Comparison of ENCODE assay signal across 8 mouse cellular contexts in genomic region chr3:95124972-95125371, GRCm38 (mm10). TPM values are rescaled to one million over a fixed set of nuclear protein-coding genes. Genes with fewer than 3 reads are reported as not detected.
DNase-seq lines count a peak whose midpoint lies in the region; ATAC-seq lines count a peak whose summit lies in the region.
"Had no signal": no experiment of that assay in that cellular context is flagged by ENCODE, and none has a peak within 500 bp of the region (broad histone marks: within the 10 kb centered on the region; RNA-seq: fewer than 3 reads in every experiment).

No protein-coding gene starts in this region.

- ATAC-seq in forebrain, embryonic 15.5 days (replicated peaks) = peak; percentile 36; the same call in 1 of the 2 replicates

- no peaks in the 10 kb centered on the region for H3K9me3 ChIP-seq in forebrain, embryonic 15.5 days
- H3K9me3 ChIP-seq: liver, embryonic 15.5 days had no signal

- WGBS in forebrain, embryonic 15.5 days = 12% methylated on average over 5 of the region's 5 CpGs

- peaks cover 11% of the 10 kb centered on the region for H3K4me1 ChIP-seq in forebrain, embryonic 15.5 days

- H3K27ac ChIP-seq in forebrain, embryonic 15.5 days (replicated peaks) = peak overlapping the region; percentile 47
- H3K27ac ChIP-seq: liver, embryonic 15.5 days had no signal

- H3K9ac ChIP-seq in forebrain, embryonic 15.5 days (replicated peaks) = no peak overlapping the region
- H3K9ac ChIP-seq: liver, embryonic 15.5 days had no signal

- no peaks in the 10 kb centered on the region for H3K27me3 ChIP-seq in forebrain, embryonic 15.5 days
- H3K27me3 ChIP-seq: liver, embryonic 15.5 days had no signal

- peak; percentile 76 for DNase-seq in kidney, postnatal 10 days
- no peak for DNase-seq in kidney, adult 9 months
- DNase-seq in adipocyte (ENCODE audit: low spot score) = peak; percentile 84
- DNase-seq in lung, adult 18-20 months = peak; percentile 68 to 74
- no peak for DNase-seq in thymus, postnatal 10 days (ENCODE audit: low spot score in 2 of 2)
- DNase-seq in T-cell, adult 2 months (ENCODE audit: low spot score) = no peak

- H3K4me3 ChIP-seq in forebrain, embryonic 15.5 days = no peak overlapping the region
- H3K4me3 ChIP-seq: liver, embryonic 15.5 days had no signal

- H3K36me3 ChIP-seq in forebrain, embryonic 15.5 days = peaks cover 37% of the 10 kb centered on the region

- H3K4me2 ChIP-seq in forebrain, embryonic 15.5 days (replicated peaks) = no peak overlapping the region
- H3K4me2 ChIP-seq: liver, embryonic 15.5 days had no signal

RNA-seq across cellular contexts. Expression of gene Tmod4, which starts 0.7 kb away (rescaled TPM):
- 0.74 and 1.1 TPM in 2 replicates for polyA plus RNA-seq in forebrain, embryonic 15.5 days (2015; fragmentation: Nextera tagmentation; extraction: Ambion mirVana)

RNA-seq across cellular contexts. Expression of gene Scnm1, which starts 8.8 kb away (rescaled TPM):
- polyA plus RNA-seq in forebrain, embryonic 15.5 days (2015; fragmentation: Nextera tagmentation; extraction: Ambion mirVana) = 105 and 108 TPM in 2 replicates

RNA-seq across cellular contexts. Expression of gene Lysmd1, which starts 8.9 kb away (rescaled TPM):
- 39.8 and 42.2 TPM in 2 replicates for polyA plus RNA-seq in forebrain, embryonic 15.5 days (2015; fragmentation: Nextera tagmentation; extraction: Ambion mirVana)

RNA-seq across cellular contexts. Expression of gene Vps72, which starts 14.2 kb away (rescaled TPM):
- polyA plus RNA-seq in forebrain, embryonic 15.5 days (2015; fragmentation: Nextera tagmentation; extraction: Ambion mirVana) = 235 and 247 TPM in 2 replicates

RNA-seq across cellular contexts. Expression of gene Tnfaip8l2, which starts 17.2 kb away (rescaled TPM):
- 2.5 and 3.6 TPM in 2 replicates for polyA plus RNA-seq in forebrain, embryonic 15.5 days (2015; fragmentation: Nextera tagmentation; extraction: Ambion mirVana)

Comparison
In these comparisons a context has a peak if more than half of its experiments do, and no peak if none do; other contexts are left out.
1. DNase-seq: peak in kidney, postnatal 10 days (single experiment), adipocyte (single experiment) and lung, adult 18-20 months (2 of 2); none in kidney, adult 9 months (single experiment), thymus, postnatal 10 days (0 of 2) and T-cell, adult 2 months (single experiment).